Mouse (Mus musculus): ENCODE results near the gene Krtap16-1. TPM values are rescaled to one million over a fixed set of nuclear protein-coding genes. Genes with fewer than 3 reads are reported as not detected.

The Krtap16-1 gene
- not detected in 2 replicates for polyA plus RNA-seq (2012; ENCODE audit: insufficient read depth, insufficient read length, missing spikeins)

GRCm38 (mm10) chr11:99986180-99986647 is at the start of gene Krtap16-1:
Gene Krtap16-1 (minus strand): TSS chr11:99986597.
- H3K27ac ChIP-seq (replicated peaks; ENCODE audit: low read depth, low read length), result no peak within 1 kb of the TSS
- H3K4me3 ChIP-seq (ENCODE audit: insufficient read depth, low read depth, low read length), result no peak within 1 kb of the TSS
- no peaks in the 10 kb centered on the region for H3K4me1 ChIP-seq (ENCODE audit: control insufficient read depth, insufficient read depth, insufficient read length, low read length)

GRCm38 (mm10) chr11:100029768-100030167 is 43.4 kb upstream of the Krtap16-1 start, which contains the start of gene Krt33b:
Gene Krt33b (minus strand): TSS chr11:100029868.
- Histone ChIP-seq H3K27ac (replicated peaks; ENCODE audit: low read depth, low read length) (no peak within 1 kb of the TSS), H3K4me1 (ENCODE audit: control insufficient read depth, insufficient read depth, insufficient read length, low read length) (no peaks in the 10 kb centered on the region), H3K4me3 (ENCODE audit: insufficient read depth, low read depth, low read length) (no peak within 1 kb of the TSS)

- Histone ChIP-seq H3K4me3 (ENCODE audit: insufficient read depth, low read depth, low read length) (no peak overlapping the region), H3K27ac (replicated peaks; ENCODE audit: low read depth, low read length) (no peak overlapping the region), H3K4me1 (ENCODE audit: control insufficient read depth, insufficient read depth, insufficient read length, low read length) (no peaks in the 10 kb centered on the region)
These were observed 35.0 kb upstream of the Krtap16-1 start for GRCm38 (mm10) chr11:100021438-100021837.

- Histone ChIP-seq H3K27ac (replicated peaks; ENCODE audit: low read depth, low read length) (no peak overlapping the region), H3K4me3 (ENCODE audit: insufficient read depth, low read depth, low read length) (no peak overlapping the region), H3K4me1 (ENCODE audit: control insufficient read depth, insufficient read depth, insufficient read length, low read length) (no peaks in the 10 kb centered on the region)
These were observed 33.1 kb upstream of the Krtap16-1 start for GRCm38 (mm10) chr11:100019466-100019865.

- no peak within 1 kb of the TSS for H3K27ac ChIP-seq (replicated peaks; ENCODE audit: low read depth, low read length)
- no peak within 1 kb of the TSS for H3K4me3 ChIP-seq (ENCODE audit: insufficient read depth, low read depth, low read length)
- no peaks in the 10 kb centered on the region for H3K4me1 ChIP-seq (ENCODE audit: control insufficient read depth, insufficient read depth, insufficient read length, low read length)
These were observed 29.7 kb upstream of the Krtap16-1 start, which contains the start of gene Krt33a for GRCm38 (mm10) chr11:100016112-100016511. Gene Krt33a (minus strand): TSS chr11:100016212.

GRCm38 (mm10) chr11:100013691-100014171 is 27.3 kb upstream of the Krtap16-1 start:
- Histone ChIP-seq H3K4me3 (ENCODE audit: insufficient read depth, low read depth, low read length) (no peak overlapping the region), H3K4me1 (ENCODE audit: control insufficient read depth, insufficient read depth, insufficient read length, low read length) (no peaks in the 10 kb centered on the region), H3K27ac (replicated peaks; ENCODE audit: low read depth, low read length) (no peak overlapping the region)

- H3K27ac ChIP-seq (replicated peaks; ENCODE audit: low read depth, low read length), result no peak overlapping the region
- H3K4me1 ChIP-seq (ENCODE audit: control insufficient read depth, insufficient read depth, insufficient read length, low read length), result no peaks in the 10 kb centered on the region
- no peak overlapping the region for H3K4me3 ChIP-seq (ENCODE audit: insufficient read depth, low read depth, low read length)
These were observed 24.3 kb upstream of the Krtap16-1 start for GRCm38 (mm10) chr11:100010682-100011081.

GRCm38 (mm10) chr11:100008336-100008735 is 21.9 kb upstream of the Krtap16-1 start:
- H3K27ac ChIP-seq (replicated peaks; ENCODE audit: low read depth, low read length), result no peak overlapping the region
- H3K4me3 ChIP-seq (ENCODE audit: insufficient read depth, low read depth, low read length), result no peak overlapping the region
- H3K4me1 ChIP-seq (ENCODE audit: control insufficient read depth, insufficient read depth, insufficient read length, low read length), result no peaks in the 10 kb centered on the region

- H3K4me1 ChIP-seq (ENCODE audit: control insufficient read depth, insufficient read depth, insufficient read length, low read length), result no peaks in the 10 kb centered on the region
- no peak overlapping the region for H3K4me3 ChIP-seq (ENCODE audit: insufficient read depth, low read depth, low read length)
- no peak overlapping the region for H3K27ac ChIP-seq (replicated peaks; ENCODE audit: low read depth, low read length)
These were observed 20.2 kb upstream of the Krtap16-1 start for GRCm38 (mm10) chr11:100006624-100007023.

- no peaks in the 10 kb centered on the region for H3K4me1 ChIP-seq (ENCODE audit: control insufficient read depth, insufficient read depth, insufficient read length, low read length)
- H3K4me3 ChIP-seq (ENCODE audit: insufficient read depth, low read depth, low read length), result no peak overlapping the region
These were observed 19.5 kb upstream of the Krtap16-1 start for GRCm38 (mm10) chr11:100005905-100006304.

GRCm38 (mm10) chr11:100004846-100005245 is 18.4 kb upstream of the Krtap16-1 start:
- no peak overlapping the region for H3K27ac ChIP-seq (replicated peaks; ENCODE audit: low read depth, low read length)
- no peak overlapping the region for H3K4me3 ChIP-seq (ENCODE audit: insufficient read depth, low read depth, low read length)
- H3K4me1 ChIP-seq (ENCODE audit: control insufficient read depth, insufficient read depth, insufficient read length, low read length), result no peaks in the 10 kb centered on the region

More at GRCm38 (mm10) chr11:100005905-100006304, 19.5 kb upstream of the Krtap16-1 start:
- H3K27ac ChIP-seq (replicated peaks; ENCODE audit: low read depth, low read length), result no peak overlapping the region

GRCm38 (mm10) chr11:99999091-99999490 is 12.7 kb upstream of the Krtap16-1 start:
- H3K4me3 ChIP-seq (ENCODE audit: insufficient read depth, low read depth, low read length), result no peak overlapping the region
- no peak overlapping the region for H3K27ac ChIP-seq (replicated peaks; ENCODE audit: low read depth, low read length)
- H3K4me1 ChIP-seq (ENCODE audit: control insufficient read depth, insufficient read depth, insufficient read length, low read length), result no peaks in the 10 kb centered on the region

GRCm38 (mm10) chr11:99994384-99994661 is 7.9 kb upstream of the Krtap16-1 start:
- no peaks in the 10 kb centered on the region for H3K4me1 ChIP-seq (ENCODE audit: control insufficient read depth, insufficient read depth, insufficient read length, low read length)
- H3K27ac ChIP-seq (replicated peaks; ENCODE audit: low read depth, low read length), result no peak overlapping the region
- no peak overlapping the region for H3K4me3 ChIP-seq (ENCODE audit: insufficient read depth, low read depth, low read length)

GRCm38 (mm10) chr11:99993620-99994383 is 7.4 kb upstream of the Krtap16-1 start, which contains the start of gene Krtap17-1:
Gene Krtap17-1 (minus strand): TSS chr11:99993994.
- Histone ChIP-seq H3K4me1 (ENCODE audit: control insufficient read depth, insufficient read depth, insufficient read length, low read length) (no peaks in the 10 kb centered on the region), H3K27ac (replicated peaks; ENCODE audit: low read depth, low read length) (no peak within 1 kb of the TSS), H3K4me3 (ENCODE audit: insufficient read depth, low read depth, low read length) (no peak within 1 kb of the TSS)

- no peaks in the 10 kb centered on the region for H3K4me1 ChIP-seq (ENCODE audit: control insufficient read depth, insufficient read depth, insufficient read length, low read length)
- H3K4me3 ChIP-seq (ENCODE audit: insufficient read depth, low read depth, low read length), result no peak overlapping the region
- no peak overlapping the region for H3K27ac ChIP-seq (replicated peaks; ENCODE audit: low read depth, low read length)
These were observed 4.2 kb upstream of the Krtap16-1 start for GRCm38 (mm10) chr11:99990571-99990970.

- H3K27ac ChIP-seq (replicated peaks; ENCODE audit: low read depth, low read length), result no peak overlapping the region
- H3K4me1 ChIP-seq (ENCODE audit: control insufficient read depth, insufficient read depth, insufficient read length, low read length), result no peaks in the 10 kb centered on the region
- H3K4me3 ChIP-seq (ENCODE audit: insufficient read depth, low read depth, low read length), result no peak overlapping the region
These were observed 3.5 kb upstream of the Krtap16-1 start for GRCm38 (mm10) chr11:99989881-99990405.
